Mouse (Mus musculus) natural killer cell, adult 2 months (primary cell): Measurements from ENCODE around the gene Tent5c.

Experiments
- DNase-seq, 2 experiments: peaks; one replicate each; pipeline ENCODE4 v3.0.0; 2022; ENCODE audit warnings: low spot score in 2 of 2

Gene Tent5c

DNA sequence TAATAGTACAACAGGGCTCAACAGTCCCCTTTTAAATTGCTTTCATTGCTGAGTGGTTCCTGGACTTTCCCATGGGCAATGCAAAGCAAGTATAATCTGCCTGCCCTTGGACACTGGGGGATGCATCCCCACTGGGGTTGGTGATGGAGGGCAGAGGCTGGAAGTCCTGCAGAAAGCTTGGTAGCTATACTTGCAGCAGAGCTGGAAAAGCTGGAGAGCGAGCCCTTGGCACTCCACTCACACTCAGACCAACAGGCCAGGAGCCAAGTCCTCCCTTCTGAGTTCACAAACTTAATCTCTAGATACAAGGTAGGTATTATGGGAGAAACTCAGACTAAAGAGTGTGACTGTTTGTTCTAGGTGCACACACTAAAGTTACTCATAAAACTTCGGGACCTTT, 2.1 kb downstream of the Tent5c start:
- DNase-seq: no peak

DNA sequence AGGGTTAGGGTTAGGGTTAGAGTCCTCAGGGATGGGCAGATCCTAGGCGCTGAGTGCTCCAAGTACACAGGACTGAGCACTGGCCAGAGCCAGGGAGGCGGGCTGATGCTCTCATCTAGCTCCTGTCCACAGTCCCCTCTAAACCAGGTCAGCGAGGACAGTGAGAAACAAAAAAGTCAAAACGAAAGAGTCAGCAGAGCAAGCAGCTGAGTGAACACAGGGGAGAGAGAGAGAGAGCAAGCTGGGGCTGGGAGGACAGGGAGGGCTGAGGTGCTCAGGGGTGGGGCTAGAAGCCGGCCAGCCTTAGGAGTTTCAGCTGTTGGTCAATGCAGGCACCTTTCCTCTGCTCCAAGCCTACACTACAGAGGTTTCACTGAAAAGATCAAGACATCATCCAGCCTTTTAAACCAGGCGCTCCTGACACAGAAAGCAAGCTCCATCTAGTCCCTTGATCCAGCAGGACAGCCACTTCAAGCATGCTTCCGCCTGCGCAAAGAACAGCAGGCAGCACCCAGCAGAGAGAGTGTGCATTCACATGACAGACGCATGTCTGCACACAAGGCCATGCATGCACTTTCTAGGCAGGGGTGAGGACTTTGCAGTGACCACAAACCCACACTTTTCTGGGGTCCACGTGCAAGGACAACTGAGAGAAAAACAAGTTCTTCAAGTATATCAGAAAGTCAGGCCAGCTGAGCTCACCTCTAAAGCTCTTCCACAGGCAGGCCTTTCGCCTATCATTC, 3.6 kb downstream of the Tent5c start:
- DNase-seq: peak; percentile 14 to 20

DNA sequence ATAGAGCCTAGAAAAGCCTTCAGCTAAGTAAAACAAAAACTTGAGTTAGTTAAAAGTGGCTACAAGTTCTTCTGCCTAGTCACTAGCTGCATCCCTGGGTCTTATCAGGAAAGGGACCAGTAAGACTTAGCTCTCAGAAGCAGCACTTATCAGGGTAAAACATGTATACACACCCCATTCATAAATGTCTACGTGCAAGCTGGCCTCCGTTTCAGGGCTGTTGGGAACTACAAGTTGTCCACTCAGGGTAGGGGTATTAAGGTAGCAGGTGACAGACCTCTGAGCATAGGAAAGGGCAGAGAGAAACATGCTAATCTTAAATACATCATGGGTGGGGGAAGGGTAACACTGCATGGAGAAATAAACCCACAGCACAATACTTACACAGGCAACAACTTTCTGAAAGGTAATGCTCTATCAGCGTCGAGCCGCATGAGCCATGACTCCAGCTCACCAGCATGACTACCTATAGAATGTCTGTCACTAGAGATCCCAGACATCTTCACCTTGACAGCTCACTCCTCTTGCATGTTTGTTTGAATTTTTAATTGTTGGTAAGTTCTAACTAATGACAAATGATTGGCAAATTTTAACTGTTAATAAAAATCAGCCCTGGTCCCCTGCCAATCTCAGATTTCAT, 6.0 kb downstream of the Tent5c start:
- DNase-seq: no peak

DNA sequence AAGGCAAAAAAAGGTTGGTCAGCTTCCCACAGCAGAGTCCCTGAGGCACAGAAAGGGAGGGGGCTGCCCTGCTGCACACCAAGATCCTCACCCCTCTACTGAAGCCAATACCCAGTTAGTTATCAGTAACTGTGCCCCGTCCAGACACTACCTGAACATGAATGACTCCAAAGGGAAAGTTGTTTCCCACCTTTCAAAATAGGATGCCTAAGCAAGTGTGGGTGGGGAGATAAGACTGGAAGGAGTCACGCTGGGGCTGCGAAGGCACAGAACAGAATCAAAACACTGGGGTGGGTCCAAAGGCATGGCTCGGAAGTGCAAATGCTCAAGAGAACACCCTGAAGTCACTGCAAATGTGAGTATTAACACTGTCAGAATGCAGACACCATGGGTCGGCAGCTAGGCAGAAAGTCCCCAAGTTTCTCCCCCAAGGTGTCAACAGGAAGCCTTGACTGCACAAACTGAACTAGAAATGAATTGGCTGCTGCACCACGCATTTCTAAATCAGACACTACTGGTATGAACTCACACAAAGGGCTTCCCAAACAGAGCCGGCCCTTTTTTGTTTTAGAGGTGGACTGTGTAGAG, 6.7 kb downstream of the Tent5c start:
- DNase-seq: peak; percentile 32 to 44

DNA sequence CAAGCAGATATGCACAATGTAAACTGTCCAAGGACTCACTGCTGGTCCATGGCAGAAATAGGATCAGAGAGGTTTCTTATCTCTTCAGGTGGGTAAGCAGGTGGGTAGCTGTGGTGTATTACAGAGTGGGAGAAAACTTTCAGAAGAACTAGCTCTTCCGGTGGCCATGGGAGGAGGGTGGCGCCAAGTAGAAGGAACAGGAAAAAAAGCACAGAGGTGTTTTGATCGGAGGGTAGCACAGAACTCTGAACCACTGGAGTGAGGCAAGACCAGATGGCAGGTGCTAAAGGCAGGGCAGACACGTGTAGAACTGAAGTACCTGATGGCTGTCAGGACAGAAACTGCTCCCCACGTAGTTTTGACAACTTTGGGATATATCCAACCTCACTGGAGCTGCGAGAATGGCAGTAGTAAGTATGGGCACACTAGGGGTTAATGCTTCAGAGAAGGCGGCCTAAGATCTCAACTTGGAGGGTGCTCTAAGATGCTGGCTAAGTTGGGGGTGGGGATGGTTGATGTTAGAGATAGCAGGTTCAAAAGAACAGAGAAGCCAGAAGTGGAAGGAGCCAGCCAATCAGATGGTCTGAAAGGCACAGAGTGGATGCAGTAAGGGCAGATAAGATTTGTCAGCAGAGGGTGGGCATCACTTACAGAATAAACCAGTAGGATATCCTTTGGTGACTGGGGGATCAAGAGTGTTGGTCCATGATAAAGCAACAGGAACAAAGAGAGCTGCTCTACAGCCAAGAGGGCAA, 8.7 kb downstream of the Tent5c start:
- peak in 1 of 2 experiments; percentile 8 for DNase-seq

DNA sequence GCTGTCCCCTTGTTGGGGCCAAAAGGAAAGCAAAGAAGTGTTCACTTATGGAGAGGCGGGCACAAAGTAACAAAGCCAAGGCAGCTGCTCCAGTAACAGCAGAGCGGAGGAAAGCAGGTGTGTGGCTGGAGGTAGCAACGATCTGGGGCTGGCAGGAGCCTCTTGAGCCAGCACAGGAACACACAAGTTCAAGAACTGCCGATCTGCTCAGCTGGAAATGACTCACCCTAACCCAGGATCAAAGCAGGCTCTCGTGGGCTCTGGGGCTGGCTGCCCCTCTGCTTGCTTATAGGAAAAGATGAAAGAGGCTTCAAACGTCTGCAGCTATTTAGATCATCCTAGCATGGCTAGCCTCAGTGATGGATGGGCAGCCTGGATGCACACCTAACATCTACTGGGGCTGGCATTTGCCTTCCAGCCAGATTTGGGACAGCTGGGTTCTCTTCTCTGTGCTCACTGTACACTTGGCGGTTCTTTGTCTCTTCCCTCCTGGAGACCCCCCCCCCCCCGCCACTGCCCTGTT, 14.1 kb downstream of the Tent5c start:
- no peak for DNase-seq

DNA sequence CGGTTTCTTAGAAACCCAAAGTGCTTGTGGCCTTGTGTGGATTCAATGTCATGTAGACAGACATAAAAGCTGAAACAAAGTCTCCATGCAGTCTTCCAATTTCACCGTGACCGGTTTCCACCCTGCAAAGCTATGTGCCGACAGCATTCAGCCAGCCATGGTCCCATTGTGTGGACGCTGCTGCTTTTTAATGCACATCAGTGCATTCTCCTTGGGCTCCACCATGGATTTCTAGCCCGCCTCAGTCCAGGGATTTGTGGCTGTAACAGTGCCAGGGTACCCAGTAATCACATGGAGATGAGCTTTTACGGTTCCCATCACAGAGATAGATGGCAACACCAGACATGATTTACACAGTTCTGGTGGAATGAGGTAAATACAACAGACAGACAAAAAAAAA, 14.6 kb downstream of the Tent5c start:
- DNase-seq: no peak

DNA sequence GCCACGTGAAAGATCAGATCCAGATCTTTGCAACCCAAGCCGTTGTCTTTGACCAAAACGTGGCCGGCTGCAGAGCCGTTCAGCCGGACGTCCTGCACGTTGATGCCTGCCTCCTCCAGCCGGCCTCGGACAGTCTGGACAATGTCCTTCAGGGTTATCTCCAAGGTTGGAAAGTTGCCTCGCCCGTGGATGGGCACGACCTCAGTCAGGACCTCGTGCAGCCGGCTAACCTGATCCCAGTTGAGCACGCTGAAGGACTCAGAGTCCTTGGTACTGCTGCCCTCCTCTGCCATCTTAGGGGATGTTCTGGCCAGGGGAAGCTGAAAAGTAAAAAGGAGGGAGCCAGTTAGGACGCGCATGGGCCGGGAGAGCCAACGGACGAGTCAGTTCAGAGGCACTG, 16.0 kb downstream of the Tent5c start:
- DNase-seq: no peak

DNA sequence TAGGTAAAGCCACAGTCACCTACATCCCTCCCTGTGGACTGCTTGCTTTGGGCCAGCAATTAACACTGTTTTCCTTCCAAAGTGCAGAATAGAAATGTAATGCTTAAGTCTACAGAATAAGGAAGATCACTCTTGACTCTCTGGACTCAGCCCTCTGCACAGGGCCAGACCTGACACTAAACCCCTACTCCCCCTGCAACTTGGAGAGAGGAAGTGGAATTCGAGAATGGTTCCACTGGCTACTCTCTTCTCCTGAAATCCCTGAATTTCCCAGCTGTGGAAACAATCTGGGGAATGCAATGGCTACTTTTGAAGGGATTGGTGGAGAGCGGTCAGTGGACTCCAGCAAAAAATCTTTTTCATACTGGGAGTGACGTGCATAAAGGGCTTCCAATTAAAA, 18.2 kb downstream of the Tent5c start:
- no peak for DNase-seq

DNA sequence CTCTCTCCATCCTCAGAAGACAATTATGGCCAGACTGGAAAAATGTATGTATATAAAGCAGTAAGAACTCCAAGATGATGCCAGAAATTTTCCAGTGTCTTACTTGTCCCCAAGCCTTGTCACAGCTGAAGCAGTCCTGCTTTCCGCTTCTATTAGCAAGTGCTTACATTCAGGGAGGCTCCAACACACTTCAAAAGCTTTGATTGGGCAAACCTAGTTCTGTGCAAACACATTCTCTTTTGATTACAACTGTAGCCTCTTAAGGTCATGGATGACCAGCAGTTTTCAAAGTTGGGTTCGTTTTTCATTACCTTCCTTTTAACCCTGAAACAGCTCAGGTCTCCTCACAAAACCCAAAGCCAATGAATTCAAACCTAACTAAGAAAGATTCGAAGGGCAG, 19.0 kb downstream of the Tent5c start:
- DNase-seq: no peak

DNA sequence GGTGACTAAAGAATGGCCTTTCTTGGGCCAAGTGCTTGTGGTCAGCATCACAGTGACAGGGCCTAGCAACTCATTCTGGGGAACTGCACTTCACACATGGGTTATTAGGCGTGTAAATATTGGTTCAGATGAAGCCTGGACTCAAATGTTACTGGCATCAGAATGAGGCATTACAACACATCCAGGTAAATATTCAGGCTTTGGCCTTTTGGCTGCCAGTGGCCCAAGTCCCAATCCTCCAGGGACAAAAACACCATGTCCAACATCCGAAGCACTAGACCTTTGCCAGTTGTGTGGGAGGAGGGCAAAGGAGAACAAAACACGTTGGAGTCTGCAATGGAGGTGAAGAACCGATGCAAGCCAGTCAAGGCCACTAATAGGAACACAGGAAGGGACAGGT, 22.6 kb downstream of the Tent5c start:
- no peak for DNase-seq

DNA sequence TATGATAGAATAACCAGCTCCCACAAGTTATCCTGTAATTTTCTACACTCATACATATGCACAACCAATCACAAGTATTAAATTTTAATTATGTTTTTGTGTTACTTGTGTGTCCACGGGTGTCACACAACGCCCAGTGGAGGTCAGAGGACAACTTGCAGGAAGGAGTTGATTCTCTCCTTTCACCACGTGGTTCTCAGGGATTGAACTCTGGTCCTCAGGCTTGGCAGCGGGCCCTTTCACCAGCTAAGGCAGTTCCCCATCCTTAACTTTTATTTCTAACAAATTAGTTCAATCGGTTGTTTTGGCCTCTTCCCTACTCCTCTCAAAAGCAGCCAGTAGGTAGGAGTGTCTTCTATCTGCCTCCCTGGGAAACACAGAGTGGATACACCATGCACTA, 24.5 kb downstream of the Tent5c start:
- no peak for DNase-seq

DNA sequence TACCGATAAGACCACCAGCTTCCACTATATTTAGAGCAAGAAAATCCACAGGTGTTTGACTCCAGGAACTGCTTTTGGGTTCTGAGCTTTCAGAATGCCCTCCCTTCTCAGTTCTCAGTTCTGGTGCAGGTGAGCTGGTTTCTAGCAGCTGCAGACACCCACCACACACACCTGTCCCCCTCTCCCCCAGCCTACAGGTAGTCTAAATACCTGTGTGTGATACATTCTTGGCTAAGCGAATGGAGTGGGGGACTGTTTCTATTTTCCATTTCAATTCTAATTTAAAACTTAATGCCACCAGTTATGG, 25.2 kb downstream of the Tent5c start:
- no peak for DNase-seq

DNA sequence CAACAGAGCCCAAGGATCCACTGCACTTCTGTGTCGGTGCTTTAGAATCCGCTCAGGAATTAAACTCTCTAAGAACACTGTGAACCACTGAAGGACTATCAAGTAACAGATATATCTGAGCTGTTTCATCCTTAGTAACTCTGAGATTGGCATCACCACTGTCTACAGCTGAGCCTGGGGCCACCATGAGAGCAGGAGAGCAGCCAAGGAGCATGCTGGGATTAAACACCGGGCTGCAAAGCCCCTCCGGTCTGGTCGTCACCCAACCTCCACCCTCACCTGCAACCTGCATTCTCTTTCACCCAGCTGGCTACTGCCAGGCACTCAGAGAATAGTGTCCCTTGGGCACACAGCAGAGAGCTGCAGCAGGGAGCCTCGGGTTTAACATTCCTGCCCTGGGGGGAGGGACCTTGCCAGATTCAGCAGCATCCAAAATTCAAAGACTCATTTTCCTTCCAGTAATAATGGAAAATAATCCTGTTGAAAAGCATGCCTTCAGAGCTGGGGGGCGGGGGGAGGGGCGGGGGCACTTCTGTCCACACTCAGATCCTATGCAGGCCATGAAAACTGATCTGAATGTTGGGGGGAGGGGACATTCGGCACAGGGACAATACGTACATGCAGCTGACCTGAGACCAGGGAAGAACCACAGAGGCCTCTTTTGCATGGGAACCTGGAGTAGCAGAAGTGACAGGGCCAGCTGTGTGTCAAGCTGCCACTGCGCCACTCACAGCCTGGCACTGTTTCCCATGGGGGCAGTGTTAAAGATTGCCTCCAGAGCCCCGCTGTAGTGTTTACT, 25.8 kb downstream of the Tent5c start:
- DNase-seq: no peak

DNA sequence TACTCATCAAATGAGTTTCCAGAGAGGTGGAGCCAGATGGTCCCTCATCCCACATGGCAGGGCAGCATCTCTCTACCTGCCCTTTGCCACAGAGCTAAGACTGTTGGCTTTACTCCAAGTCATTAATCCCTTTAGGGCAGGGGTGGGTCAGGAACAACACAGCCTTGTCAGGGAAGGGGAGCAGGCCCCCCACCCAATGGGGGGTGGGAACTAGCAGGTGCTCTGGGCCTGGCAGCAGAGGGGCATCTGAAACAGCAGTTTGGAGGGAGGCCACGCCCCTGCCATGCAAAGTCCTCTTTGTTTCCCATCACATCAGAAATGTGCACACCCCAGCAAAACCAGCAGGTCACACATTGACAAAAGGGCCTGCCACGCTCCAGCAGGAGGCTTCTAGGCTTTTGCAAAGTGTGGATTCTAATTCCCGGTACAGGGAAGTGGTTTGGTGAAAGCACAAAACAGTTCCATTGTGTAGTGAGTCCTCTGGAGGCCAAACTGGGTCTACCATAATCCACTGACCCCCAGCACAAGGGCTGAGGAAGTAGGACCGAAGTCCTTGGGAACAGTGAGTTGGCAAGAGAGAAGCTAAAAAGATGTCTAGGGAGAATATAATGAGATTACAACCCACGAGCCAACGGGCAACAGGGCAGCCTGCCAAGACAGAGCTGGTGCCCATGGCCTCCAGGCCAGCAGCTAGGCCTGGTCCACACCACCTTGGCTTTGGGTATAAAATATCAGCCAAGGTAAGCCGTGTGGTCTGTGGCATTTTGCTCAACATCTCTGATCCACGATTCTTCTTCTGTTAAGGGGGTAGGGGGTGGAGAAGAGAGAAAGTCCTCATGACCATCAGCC, 26.7 kb downstream of the Tent5c start:
- no peak for DNase-seq

DNA sequence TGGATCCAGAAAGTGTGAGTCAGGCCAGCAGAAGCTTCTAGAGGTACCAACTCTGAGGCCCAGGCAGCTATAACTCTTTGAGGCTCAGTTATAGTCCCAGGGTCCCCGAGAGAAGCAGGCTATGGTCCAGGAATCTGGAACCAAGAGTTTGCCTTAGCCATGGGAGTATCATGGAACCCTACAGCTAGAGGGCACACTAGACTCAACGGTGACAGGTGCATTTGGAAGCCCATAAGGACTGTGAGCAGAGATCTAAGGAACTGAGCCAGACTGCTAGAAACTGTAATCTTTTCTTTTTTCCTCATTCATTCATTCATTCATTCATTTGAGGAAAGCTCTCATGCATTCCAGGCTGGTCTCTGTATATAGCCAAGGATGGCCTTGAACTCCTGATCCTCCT, 28.6 kb downstream of the Tent5c start:
- no peak for DNase-seq

DNA sequence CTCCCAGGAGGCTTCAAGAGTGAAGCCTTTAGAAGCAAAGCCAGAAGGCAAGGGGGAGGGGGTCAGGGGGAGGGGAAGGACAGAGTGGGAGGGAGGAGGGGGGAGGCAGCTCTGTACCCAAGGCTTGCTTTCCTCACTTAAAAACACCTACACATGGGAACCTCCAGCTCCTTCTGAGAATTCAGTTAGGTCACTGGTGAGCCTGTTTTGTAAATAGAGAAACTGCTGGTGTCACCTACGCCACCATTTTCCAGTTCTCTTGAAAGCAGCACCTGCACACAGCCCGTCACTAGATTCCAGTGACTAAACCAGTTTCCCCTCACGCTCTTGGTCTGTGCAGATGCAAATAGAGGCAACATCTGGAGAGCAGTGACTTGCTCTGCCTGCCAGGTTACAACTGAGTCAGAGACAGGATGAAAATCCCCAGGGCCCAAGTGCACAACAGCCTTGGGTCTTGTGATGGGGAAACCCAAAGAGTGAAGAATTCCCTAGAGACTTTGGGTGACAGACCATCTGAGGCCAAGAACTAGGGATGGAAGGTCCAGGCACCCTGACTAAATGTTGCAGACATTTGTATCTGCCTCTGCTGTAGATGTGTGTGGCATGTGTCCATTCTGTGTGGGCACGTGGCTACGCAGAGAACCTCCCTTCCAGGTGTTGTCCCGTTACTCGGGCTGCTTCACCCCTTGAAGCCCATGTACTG, 45.2 kb downstream of the Tent5c start:
- DNase-seq: peak in 1 of 2 experiments; percentile 67

DNA sequence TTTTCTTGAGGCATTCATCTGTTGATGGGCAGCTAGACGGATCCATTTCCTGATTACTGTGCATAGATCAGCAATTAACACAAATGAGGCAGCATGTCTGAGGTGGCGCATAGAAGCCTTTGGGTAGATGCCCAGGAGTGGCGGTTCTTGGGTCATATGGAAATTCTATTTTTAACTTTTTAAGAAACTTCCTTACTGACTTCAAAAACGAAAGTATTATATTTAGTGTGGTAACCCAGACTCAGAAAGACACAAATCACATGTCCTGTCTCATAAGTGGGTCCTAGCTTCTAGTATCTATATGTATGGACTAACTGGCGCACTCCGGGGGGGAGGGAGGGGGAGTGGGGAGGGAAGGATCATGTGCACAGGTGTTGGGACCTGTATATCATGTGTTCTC, 46.6 kb downstream of the Tent5c start:
- no peak for DNase-seq

DNA sequence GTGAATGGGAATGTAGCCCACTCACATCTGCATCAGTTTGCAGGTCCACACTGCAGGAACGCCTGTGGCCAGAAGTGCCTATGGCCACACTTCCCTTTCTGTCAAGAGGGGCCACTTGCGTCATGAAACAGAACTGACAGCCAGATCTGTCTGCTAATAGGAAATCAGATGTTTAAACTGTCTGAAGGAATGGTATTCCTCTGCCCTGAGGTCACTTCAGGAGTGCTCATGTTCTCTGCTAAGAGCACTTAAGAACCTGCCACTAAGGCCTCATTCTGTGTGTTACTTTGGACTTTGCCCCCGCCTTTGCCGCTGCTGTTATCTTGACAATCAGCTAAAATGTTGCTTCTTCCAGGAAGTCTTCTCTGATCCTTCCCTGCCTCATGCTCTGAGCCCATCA, 48.4 kb downstream of the Tent5c start:
- DNase-seq: no peak

DNA sequence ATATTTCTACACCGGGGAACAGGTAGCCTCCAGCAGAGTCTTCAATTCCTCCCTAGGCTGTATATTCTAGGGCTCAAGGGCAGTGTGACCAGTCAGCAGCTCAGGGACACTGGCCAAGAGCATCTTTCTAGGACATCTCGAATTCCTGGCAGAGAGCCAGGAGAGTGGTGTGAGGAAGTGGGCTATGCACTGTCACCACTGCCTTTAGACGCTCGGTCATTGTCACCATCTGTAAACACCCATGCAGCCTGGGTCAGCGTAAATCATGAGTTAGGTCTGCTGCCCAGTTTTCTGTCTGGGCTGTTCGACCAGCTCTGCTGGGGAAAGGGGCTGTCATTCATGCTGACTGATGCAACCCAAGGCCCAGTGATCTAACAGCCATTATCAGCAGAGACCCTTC, 49.1 kb downstream of the Tent5c start:
- DNase-seq: peak; percentile 50 to 65
